Mouse (Mus musculus) megakaryocyte-erythroid progenitor cell, adult 5-6 weeks (primary cell): ENCODE data around the gene Gabrb1. TPM values are rescaled to one million over a fixed set of nuclear protein-coding genes. Genes with fewer than 3 reads are reported as not detected.

ENCODE experiments used
- ATAC-seq: replicated peaks from 2 replicates; pipeline ENCODE4 v1.8.0; 2016; ENCODE audit warnings: mild to moderate bottlenecking, inconsistent platforms; ENCODE audit not compliant: severe bottlenecking, poor library complexity, low FRiP score, low TSS enrichment
- total RNA-seq, 2 experiments: library from RNA; stranded (forward) in 1 of 2; stranded (reverse) in 1 of 2; fragments of 200-1000, 215-1000 nt in 1 of 2; fragments of >200 nt in 1 of 2; fragmentation: Nextera tagmentation in 1 of 2; gene quantifications; 2 replicates each; pipeline ENCODE4 v1.2.3; 2014 to 2017

The Gabrb1 gene
- total RNA-seq, 2 experiments from 2014 or later, result not detected

GRCm38 (mm10) chr5:71822862-71823261 lies 164.9 kb downstream of the Gabrb1 start:
- no peak for ATAC-seq

DNA sequence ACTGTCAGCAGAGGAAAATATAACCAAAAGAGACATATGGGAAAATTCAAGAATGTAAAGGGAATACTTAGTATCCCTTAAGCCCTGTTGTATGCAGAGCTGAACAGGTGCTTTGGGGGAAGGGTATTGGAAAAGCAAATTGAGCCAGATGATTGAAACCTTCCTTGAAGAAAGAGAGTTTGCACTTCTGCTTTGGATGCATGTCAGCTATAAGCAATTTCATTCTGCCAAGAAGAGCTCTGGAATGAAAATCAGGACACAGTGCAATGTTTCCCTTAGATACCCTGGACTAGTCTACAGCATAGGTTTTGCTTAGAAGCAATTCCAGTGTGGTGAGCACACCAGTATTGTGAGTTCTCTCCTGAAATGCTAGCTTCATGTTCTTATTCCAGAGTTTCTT lies 170.4 kb downstream of the Gabrb1 start:
- ATAC-seq, result no peak

- ATAC-seq, result no peak
Measured at GRCm38 (mm10) chr5:71828996-71829395, 171.1 kb downstream of the Gabrb1 start.

DNA sequence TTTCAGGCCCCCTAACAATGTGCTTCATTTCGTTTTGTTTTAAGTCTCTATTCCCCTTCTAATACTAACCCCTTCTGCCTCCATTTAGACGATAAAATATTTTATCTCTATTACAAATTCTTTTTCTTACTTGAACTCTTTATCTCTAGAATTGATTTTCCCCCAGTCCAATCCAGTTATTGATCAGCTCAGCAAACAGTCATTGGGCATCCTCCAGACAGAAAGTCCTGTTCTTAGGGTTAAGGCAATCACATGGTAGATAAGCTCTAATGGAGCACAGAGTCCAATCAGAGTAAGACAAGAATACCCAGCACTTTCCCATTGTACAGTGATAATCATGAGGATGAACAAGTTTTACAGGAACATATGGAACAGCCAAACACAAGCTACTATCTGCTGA lies 172.4 kb downstream of the Gabrb1 start:
- no peak for ATAC-seq

- no peak for ATAC-seq
Measured at GRCm38 (mm10) chr5:71842241-71842640, 184.3 kb downstream of the Gabrb1 start.

DNA sequence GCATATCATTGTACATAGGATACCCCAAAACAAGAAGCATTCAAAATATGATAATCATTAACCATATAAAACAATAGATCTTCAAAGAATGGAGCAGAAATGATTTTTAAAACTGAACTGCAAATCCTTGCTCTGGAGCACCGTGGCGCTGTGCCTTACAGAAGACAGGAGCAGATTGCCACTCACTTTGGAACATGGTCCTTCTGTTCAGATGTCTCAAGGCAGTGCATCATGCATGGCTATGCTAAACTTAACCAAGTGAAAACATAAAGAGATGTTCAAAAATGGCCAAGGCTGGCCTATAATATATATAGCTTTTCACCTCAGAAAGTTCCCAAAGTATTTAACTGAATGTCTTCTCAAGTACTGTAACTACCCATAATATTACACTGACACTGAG lies 240.3 kb downstream of the Gabrb1 start:
- ATAC-seq, result no peak

DNA sequence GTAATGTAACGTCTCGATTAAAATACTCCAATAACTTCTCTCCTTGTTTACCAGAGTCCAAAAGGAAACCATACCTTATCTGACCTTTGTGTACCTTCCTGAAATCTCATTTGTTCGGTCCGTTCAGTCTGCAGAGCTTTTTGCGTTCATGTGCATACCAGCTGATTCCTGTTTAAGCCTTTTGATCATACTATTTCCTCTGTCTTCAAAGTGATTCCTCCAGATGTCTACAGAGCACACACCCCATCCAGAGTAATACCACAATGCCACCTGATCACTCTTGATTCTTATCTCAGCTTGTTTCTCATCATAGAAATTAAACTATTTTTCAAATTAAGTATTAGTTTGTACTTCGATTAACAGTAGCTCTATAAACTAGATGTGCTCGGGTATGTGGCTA lies 245.5 kb downstream of the Gabrb1 start:
- ATAC-seq, result no peak

DNA sequence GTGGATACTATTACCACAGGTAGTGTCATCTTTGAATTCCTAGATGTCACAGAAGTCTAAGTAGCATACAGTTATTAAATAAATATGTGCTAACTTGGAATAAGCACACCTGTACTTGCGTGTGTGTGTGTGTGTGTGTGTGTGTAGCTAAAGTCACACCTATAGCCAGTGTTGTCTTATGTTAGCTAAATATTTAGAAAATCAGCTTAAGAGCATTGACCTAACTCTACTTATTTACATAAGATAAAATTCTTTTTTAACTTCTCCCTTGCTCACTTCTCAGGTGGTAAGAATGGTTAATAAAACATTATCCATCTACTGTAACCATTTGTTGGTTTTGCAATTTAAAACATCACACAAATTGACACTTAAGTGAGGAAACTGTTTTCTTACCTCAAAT lies 256.1 kb downstream of the Gabrb1 start:
- ATAC-seq, result no peak

DNA sequence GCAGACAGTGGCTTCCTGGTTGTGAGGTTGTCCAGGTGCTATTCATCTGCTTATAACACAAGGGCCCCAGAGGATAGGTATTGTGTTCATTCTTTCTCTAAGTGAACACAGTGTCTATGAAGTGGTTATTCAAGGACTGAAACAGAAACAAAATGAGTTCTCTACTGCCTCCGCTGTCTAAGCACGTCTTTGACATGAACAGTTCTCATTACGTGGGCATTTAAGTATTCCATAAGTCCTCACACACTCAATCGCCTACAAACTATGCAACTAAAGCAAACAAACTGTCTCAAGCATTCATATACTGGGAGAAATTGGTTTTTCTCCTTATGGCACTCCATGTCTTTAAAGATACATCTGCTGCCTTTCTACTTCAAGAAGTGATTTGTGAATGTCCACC lies 257.8 kb downstream of the Gabrb1 start:
- no peak for ATAC-seq

- ATAC-seq, result no peak
Measured at GRCm38 (mm10) chr5:71917206-71917605, 259.3 kb downstream of the Gabrb1 start.

GRCm38 (mm10) chr5:71923636-71924035 lies 265.7 kb downstream of the Gabrb1 start:
- no peak for ATAC-seq

GRCm38 (mm10) chr5:71926336-71926735 lies 268.4 kb downstream of the Gabrb1 start:
- no peak for ATAC-seq

- no peak for ATAC-seq
Measured at GRCm38 (mm10) chr5:71930036-71930435, 272.1 kb downstream of the Gabrb1 start.

DNA sequence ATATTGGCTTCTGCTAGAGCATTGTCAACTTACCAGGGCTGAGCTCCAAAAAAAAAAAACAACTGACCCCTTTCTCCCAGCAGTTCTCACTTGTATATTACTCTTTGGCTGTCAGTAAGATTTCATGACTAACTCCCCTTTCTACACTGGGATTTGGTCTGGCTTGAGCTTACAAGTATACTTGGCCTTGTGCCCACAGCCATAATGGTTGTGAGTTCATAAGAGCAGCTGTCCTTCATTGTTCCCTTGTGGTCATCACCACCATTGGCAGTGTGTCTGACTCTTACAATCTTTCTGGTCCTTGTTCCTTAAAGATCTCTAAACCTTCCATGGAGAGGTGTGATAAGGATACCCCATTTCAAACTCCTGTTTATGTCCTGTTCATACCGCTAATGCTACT lies 293.5 kb downstream of the Gabrb1 start:
- ATAC-seq, result no peak

DNA sequence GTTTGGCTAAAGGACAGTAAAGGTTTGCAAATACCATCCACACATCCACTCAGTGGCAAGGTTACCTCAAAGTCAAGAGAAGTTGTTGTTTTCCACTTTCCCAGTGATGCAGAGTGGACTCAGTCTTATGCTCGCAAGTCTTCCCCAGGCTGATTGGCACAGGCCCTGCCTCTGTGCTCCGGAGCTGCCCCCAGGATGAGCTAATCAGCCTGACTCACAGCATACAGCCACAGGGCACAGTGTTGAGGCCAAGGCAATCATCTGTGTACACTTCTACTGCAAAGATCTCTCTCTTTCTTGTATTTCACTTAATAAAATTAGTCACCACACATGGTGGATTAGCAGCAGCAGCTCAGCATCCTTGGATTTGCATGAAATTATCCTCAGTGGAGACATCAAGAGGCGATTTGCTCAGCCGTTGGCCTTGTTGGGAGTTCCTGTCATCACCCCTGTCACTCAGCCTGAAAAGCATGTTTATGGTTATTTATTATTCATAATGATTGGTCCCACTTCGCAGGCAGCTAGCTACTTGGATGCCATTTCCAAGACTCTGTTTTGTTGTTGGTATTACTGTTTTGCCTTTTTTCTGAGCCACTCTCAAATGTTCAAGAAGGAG lies 297.3 kb downstream of the Gabrb1 start:
- ATAC-seq, result no peak

- no peak for ATAC-seq
Measured at GRCm38 (mm10) chr5:71964876-71965432, 307.0 kb downstream of the Gabrb1 start.

GRCm38 (mm10) chr5:71965529-71965928 lies 307.6 kb downstream of the Gabrb1 start:
- no peak for ATAC-seq

GRCm38 (mm10) chr5:71970140-71970800 lies 312.4 kb downstream of the Gabrb1 start:
- no peak for ATAC-seq

DNA sequence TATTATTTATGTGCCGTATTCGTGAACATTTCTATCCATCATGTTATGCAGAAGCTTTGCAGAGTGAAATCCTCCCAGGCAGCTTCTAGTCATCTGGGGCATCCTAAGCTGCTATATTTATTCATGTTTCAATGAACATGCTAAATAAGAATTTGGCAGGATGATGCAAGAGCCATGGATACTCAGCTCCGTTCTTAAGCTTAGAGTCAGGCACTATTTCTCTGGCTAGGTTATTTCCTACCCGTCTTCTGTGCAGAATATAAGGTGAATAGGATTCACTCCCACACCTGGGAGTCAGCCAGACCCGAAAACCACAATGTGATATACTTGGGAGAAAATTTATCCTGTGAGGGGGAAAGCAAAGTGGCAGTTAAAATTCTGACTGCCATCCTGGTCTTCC lies 314.9 kb downstream of the Gabrb1 start:
- ATAC-seq, result no peak

- no peak for ATAC-seq
Measured at GRCm38 (mm10) chr5:71976133-71976532, 318.2 kb downstream of the Gabrb1 start.

DNA sequence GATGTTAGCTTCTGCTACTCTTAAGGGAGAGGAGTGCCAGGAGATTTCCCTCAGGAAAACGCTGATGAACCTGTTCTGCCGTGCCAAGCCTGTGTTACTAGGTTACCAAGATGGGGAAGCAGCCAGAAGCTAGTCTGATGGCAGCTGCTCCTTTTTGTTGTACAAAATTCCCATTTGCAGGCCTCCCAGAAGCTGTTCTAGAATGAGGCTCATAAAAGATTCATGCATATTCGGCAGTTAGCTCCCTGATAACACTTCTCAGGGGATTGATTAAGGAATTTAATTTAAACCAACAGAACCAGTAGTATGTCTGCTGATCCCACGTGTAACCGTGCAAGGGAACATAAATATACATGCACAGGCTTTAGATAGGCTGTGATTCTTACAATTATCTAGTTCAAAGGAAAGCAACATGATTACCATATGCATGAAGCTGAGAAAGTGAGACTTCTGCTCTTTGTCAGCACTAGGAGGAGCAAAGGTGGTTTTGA lies 318.7 kb downstream of the Gabrb1 start:
- ATAC-seq, result no peak
